Mouse (Mus musculus): Measurements from ENCODE around the gene Tmem50a. TPM values are rescaled to one million over a fixed set of nuclear protein-coding genes. Genes with fewer than 3 reads are reported as not detected.

Gene Tmem50a
- polyA plus RNA-seq, 1 experiment = 392 TPM

- Histone ChIP-seq H3K4me3 (ENCODE audit: insufficient read depth, low read length) (no peak overlapping the region), H3K27ac (ENCODE audit: insufficient read depth, low read depth, low read length) (no peak overlapping the region), H3K4me1 (ENCODE audit: control insufficient read depth, insufficient read depth, low read length) (peaks cover 28% of the 10 kb centered on the region)
- TF ChIP-seq POLR2A (IDR thresholded peaks at IDR 0.05; ENCODE audit: borderline replicate concordance, low read depth, low read length) (no peak), CTCF (IDR thresholded peaks at IDR 0.05; ENCODE audit: low read depth, low read length) (no peak)
Measured at GRCm38 (mm10) chr4:134939900-134940299, 25.1 kb upstream of the Tmem50a start.

DNA sequence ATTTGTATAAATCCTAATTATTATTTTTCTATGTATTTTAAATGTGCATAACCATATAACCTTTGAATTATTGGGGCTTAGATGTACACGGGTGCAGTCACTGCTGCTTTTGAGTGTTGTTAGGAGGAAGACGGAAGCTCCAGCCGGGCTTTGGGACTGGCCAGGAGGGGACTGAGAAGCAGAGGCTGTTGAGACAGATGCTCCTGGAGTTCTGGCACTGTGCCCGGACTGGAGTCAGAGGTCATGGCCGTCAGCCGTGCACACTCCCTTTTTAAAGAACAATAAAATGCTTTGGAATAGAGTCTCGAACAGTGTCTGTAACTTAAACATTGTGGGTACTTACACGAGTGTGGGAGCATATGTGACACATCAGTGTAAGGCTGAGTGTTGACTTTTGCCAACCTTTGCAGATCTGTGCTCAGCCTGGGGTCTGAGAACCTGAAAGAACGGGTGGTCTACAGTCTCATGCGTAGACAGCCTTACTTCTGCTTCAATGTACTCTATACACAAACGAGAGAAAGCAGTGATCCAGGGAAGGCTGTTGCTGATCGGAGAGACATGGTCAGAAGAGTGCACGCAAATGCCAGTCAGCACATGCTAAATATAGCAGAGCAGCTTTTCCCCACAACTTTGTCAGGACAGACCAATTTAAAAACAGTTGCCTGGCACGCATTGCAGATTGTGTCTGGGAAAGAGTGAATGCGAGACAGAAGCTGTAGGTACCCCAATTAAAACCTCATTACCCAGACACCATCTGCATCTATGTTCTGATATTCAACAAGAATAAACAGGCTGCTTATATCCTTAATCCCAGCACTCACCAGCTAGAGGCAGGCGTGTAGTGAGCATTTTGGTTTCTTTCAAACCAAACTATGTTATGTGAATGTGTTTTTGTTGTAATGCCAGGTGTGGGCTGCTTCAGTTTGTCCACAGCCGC, 22.7 kb upstream of the Tmem50a start:
- Histone ChIP-seq H3K4me1 (ENCODE audit: control insufficient read depth, insufficient read depth, low read length) (peaks cover 22% of the 10 kb centered on the region), H3K4me3 (ENCODE audit: insufficient read depth, low read length) (0 out of 2 replicates have a peak overlapping the region, but pooled peaks have one; percentile 2), H3K27ac (ENCODE audit: insufficient read depth, low read depth, low read length) (peak overlapping the region; percentile 65)
- no peak for TF ChIP-seq POLR2A (IDR thresholded peaks at IDR 0.05; ENCODE audit: borderline replicate concordance, low read depth, low read length)
- TF ChIP-seq CTCF (IDR thresholded peaks at IDR 0.05; ENCODE audit: low read depth, low read length) = no peak

GRCm38 (mm10) chr4:134930684-134931481, 16.1 kb upstream of the Tmem50a start, which contains the start of gene Syf2:
Gene Syf2, plus strand, starts transcription at chr4:134930898.
- Histone ChIP-seq H3K4me1 (ENCODE audit: control insufficient read depth, insufficient read depth, low read length) (peaks cover 6% of the 10 kb centered on the region), H3K4me3 (ENCODE audit: insufficient read depth, low read length) (peak within 1 kb of the TSS; percentile 98), H3K27ac (ENCODE audit: insufficient read depth, low read depth, low read length) (peak within 1 kb of the TSS; percentile 71)
- peak; percentile 36; the same call in 1 of the 2 replicates for TF ChIP-seq POLR2A (IDR thresholded peaks at IDR 0.05; ENCODE audit: borderline replicate concordance, low read depth, low read length)
- no peak for TF ChIP-seq CTCF (IDR thresholded peaks at IDR 0.05; ENCODE audit: low read depth, low read length)

DNA sequence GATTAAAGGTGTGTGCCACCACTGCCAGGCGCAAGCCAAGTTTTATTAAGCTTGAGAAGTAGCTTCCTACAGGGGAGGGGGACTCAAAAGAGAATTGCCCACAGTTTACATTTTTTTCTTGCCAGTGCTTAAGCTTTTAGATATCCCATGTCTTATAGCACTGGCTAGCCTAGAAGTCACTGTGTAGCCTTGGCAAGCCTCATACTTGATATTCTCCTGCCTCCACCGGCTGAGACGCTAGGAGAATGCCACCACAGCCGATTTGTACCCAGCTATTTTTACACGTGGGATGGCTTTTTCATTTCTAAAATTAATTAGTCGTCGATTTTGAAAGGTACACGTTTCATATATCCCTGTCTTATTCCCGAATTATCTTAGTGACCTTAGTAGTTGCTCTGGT, 15.4 kb upstream of the Tmem50a start:
- TF ChIP-seq CTCF (IDR thresholded peaks at IDR 0.05; ENCODE audit: low read depth, low read length) (no peak), POLR2A (IDR thresholded peaks at IDR 0.05; ENCODE audit: borderline replicate concordance, low read depth, low read length) (no peak)
- Histone ChIP-seq H3K4me1 (ENCODE audit: control insufficient read depth, insufficient read depth, low read length) (peaks cover 6% of the 10 kb centered on the region), H3K4me3 (ENCODE audit: insufficient read depth, low read length) (peak overlapping the region; percentile 47), H3K27ac (ENCODE audit: insufficient read depth, low read depth, low read length) (peak overlapping the region; percentile 71)

DNA sequence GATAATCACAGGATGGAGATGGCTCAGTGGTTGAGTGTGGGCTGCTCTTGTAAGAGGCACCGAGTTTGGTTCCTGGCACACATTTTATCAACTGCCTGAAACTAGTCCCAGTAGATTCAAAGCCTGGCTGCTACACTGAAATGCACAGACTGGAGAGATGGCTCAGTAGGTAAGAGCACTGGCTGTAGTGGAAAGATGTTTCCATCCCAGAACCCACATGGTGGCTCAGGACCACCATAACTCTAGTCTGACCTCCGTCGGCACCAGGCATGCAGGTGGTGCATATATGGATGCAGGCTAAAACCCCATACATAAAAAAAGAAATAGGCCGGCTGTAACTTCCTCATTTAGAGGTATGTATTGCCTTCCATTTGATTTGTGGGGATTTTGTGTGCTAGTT, 14.7 kb upstream of the Tmem50a start:
- Histone ChIP-seq H3K4me3 (ENCODE audit: insufficient read depth, low read length) (no peak overlapping the region; the same call in 1 of the 2 replicates), H3K27ac (ENCODE audit: insufficient read depth, low read depth, low read length) (no peak overlapping the region; the same call in 1 of the 2 replicates)

GRCm38 (mm10) chr4:134928464-134928836, 13.6 kb upstream of the Tmem50a start:
- H3K4me3 ChIP-seq (ENCODE audit: insufficient read depth, low read length) = no peak overlapping the region
- H3K27ac ChIP-seq (ENCODE audit: insufficient read depth, low read depth, low read length) = no peak overlapping the region; the same call in 1 of the 2 replicates
- H3K4me1 ChIP-seq (ENCODE audit: control insufficient read depth, insufficient read depth, low read length) = peaks cover 6% of the 10 kb centered on the region
- no peak for TF ChIP-seq POLR2A (IDR thresholded peaks at IDR 0.05; ENCODE audit: borderline replicate concordance, low read depth, low read length)
- TF ChIP-seq CTCF (IDR thresholded peaks at IDR 0.05; ENCODE audit: low read depth, low read length) = no peak

More for the DNA sequence above, 14.7 kb upstream of the Tmem50a start:
- peaks cover 6% of the 10 kb centered on the region for H3K4me1 ChIP-seq (ENCODE audit: control insufficient read depth, insufficient read depth, low read length)
- TF ChIP-seq CTCF (IDR thresholded peaks at IDR 0.05; ENCODE audit: low read depth, low read length) (no peak), POLR2A (IDR thresholded peaks at IDR 0.05; ENCODE audit: borderline replicate concordance, low read depth, low read length) (no peak)

DNA sequence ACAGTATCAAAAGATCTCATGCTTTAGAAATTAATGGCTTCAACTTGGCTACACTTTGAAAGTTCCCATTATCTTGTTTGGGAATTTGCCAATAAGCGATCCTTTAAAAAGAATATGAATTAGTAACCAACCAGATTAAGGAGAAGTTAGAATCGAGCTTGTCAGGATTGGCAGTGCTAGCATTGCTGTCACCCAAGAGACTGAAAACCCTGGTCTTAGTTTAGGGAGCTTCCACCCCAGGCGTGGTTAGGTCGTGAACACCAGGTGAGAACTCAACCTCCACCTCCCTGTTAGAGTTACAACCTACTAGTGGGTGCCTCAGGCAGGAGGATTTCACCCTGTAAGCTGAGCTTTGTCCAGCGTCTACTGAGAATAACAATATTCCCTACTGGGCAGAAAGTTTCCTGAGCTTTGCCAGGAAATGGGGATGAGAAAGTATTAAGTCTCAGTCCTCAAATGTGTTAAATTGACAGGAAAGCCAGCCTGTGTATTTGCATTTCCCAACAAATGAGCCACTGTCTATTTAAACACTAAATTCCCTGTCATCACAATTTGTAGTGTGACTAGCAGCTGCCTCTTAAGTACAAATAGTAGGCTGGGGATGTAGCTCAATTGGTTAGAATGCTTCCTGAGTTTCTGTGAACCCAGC, 13.1 kb upstream of the Tmem50a start:
- Histone ChIP-seq H3K4me3 (ENCODE audit: insufficient read depth, low read length) (no peak overlapping the region), H3K27ac (ENCODE audit: insufficient read depth, low read depth, low read length) (peak overlapping the region; percentile 7; the same call in 1 of the 2 replicates), H3K4me1 (ENCODE audit: control insufficient read depth, insufficient read depth, low read length) (peaks cover 6% of the 10 kb centered on the region)
- TF ChIP-seq CTCF (IDR thresholded peaks at IDR 0.05; ENCODE audit: low read depth, low read length) = no peak
- TF ChIP-seq POLR2A (IDR thresholded peaks at IDR 0.05; ENCODE audit: borderline replicate concordance, low read depth, low read length) = no peak

GRCm38 (mm10) chr4:134925206-134925605, 10.4 kb upstream of the Tmem50a start:
- TF ChIP-seq POLR2A (IDR thresholded peaks at IDR 0.05; ENCODE audit: borderline replicate concordance, low read depth, low read length) (no peak), CTCF (IDR thresholded peaks at IDR 0.05; ENCODE audit: low read depth, low read length) (no peak)
- H3K4me1 ChIP-seq (ENCODE audit: control insufficient read depth, insufficient read depth, low read length) = peaks cover 26% of the 10 kb centered on the region
- H3K27ac ChIP-seq (ENCODE audit: insufficient read depth, low read depth, low read length) = peak overlapping the region; percentile 32
- H3K4me3 ChIP-seq (ENCODE audit: insufficient read depth, low read length) = peak overlapping the region; percentile 73
